ENCODE assay signal across 9 mouse cellular contexts in genomic region chr17:67651506-67651905, GRCm38 (mm10). TPM values are rescaled to one million over a fixed set of nuclear protein-coding genes. Genes with fewer than 3 reads are reported as not detected.
DNase-seq lines count a peak whose midpoint lies in the region; ATAC-seq lines count a peak whose summit lies in the region.
"Had no signal": no experiment of that assay in that cellular context is flagged by ENCODE, and none has a peak within 500 bp of the region (broad histone marks: within the 10 kb centered on the region; RNA-seq: fewer than 3 reads in every experiment).

No protein-coding gene starts in this region.

- H3K27me3 ChIP-seq in liver, embryonic 12.5 days (replicated peaks) = 0 out of 2 replicates have a peak, but pooled peaks cover 2% of the 10 kb centered on the region

- no peak for ATAC-seq in liver, embryonic 12.5 days
- ATAC-seq in activated CD4-positive, CD25-positive, alpha-beta regulatory T cell, adult 4 months = no peak

- H3K27ac ChIP-seq in liver, embryonic 12.5 days = no peak overlapping the region
- H3K27ac ChIP-seq: macrophage had no signal

- 9% methylated on average over 4 of the region's 4 CpGs for whole genome bisulfite sequencing in liver, embryonic 12.5 days (ENCODE audit: insufficient replicate concordance)

- H3K4me1 ChIP-seq in liver, embryonic 12.5 days = no peaks in the 10 kb centered on the region

- no peaks in the 10 kb centered on the region for H3K9me3 ChIP-seq in liver, embryonic 12.5 days (replicated peaks)

- H3K4me3 ChIP-seq in liver, embryonic 12.5 days = no peak overlapping the region

- DNase-seq in liver (peak; percentile 25), R1 (ENCODE audit: low read depth, low spot score) (peak; percentile 64)
- DNase-seq in embryo, embryonic 10 days (ENCODE audit: low spot score) = peak; percentile 87
- DNase-seq in heart, postnatal 36 days = peak; percentile 58 to 61
- DNase-seq in layer of hippocampus, postnatal 14 days (ENCODE audit: low spot score in 2 of 2) = peak; percentile 10 to 63
- DNase-seq in natural killer cell, adult 2 months (ENCODE audit: low spot score in 2 of 2) = peak; percentile 1

- no peak overlapping the region for H3K4me2 ChIP-seq in liver, embryonic 12.5 days

- intact Hi-C loops in heart, postnatal 36 days (cut with DNase I) = loop anchor here (5.0 kb wide), 2 partner anchors 64 to 186 kb away; no protein-coding TSS in a partner anchor

- no peaks in the 10 kb centered on the region for H3K36me3 ChIP-seq in liver, embryonic 12.5 days

- H3K9ac ChIP-seq in liver, embryonic 12.5 days = no peak overlapping the region

RNA-seq across cellular contexts. Expression of gene Lrrc30, which starts 19.0 kb away (rescaled TPM):
- polyA plus RNA-seq in liver, embryonic 12.5 days (2016; fragmentation: Nextera tagmentation; extraction: Ambion mirVana) = not detected in 2 replicates
- under 1 TPM; 0.28 to 0.68 TPM for total RNA-seq in heart, postnatal 36 days (2021)
- not detected for total RNA-seq in layer of hippocampus, postnatal 14 days (2021)
- not detected for polyA plus RNA-seq in activated CD4-positive, CD25-positive, alpha-beta regulatory T cell, adult 4 months (2017; shearing (Covaris generic))
- polyA plus RNA-seq: macrophage had no signal

RNA-seq across cellular contexts. Expression of gene Lama1, which starts 45.6 kb away (rescaled TPM):
- 1.6 and 2.2 TPM in 2 replicates for polyA plus RNA-seq in liver, embryonic 12.5 days (2016; fragmentation: Nextera tagmentation; extraction: Ambion mirVana)
- under 1 TPM; 0.42 to 0.84 TPM for total RNA-seq in heart, postnatal 36 days (2021)
- total RNA-seq in layer of hippocampus, postnatal 14 days (2021) = 1 to 10 TPM; 6.7 to 7.0 TPM
- not detected for polyA plus RNA-seq in activated CD4-positive, CD25-positive, alpha-beta regulatory T cell, adult 4 months (2017; shearing (Covaris generic))
- polyA plus RNA-seq: macrophage had no signal

Comparison
In these comparisons a context has a peak if more than half of its experiments do, and no peak if none do; other contexts are left out.
1. DNase-seq: peak in every context shown above with its lines; median percentile 87 in embryo, embryonic 10 days; 64 in R1; 60 in heart, postnatal 36 days; 36 in layer of hippocampus, postnatal 14 days; 25 in liver; 1 in natural killer cell, adult 2 months.
2. RNA of gene Lama1, which starts 45.6 kb away (total RNA-seq): 6.7 to 7.0 TPM in layer of hippocampus, postnatal 14 days; 0.42 to 0.84 TPM in heart, postnatal 36 days; every median in the first group is over 4 times any median in the second.